Mouse (Mus musculus): ENCODE data around the gene Plekhg6. TPM values are rescaled to one million over a fixed set of nuclear protein-coding genes. Genes with fewer than 3 reads are reported as not detected.

The Plekhg6 gene
- polyA plus RNA-seq, 1 experiment from 2014 or later: 2.8 TPM

GRCm38 (mm10) chr6:125333112-125333899 lies 47.3 kb downstream of the Plekhg6 start:
- Histone ChIP-seq H3K27ac (ENCODE audit: low read depth) (no peak overlapping the region), H3K9me3 (ENCODE audit: control insufficient read depth, low read length) (no peaks in the 10 kb centered on the region), H3K4me3 (ENCODE audit: low read depth, low read length) (no peak overlapping the region), H3K27me3 (replicated peaks; ENCODE audit: control insufficient read depth, insufficient read depth, low read length) (no peaks in the 10 kb centered on the region), H3K4me2 (ENCODE audit: low read length) (no peak overlapping the region), H3K9ac (ENCODE audit: low read length) (no peak overlapping the region), H3K4me1 (replicated peaks; ENCODE audit: control insufficient read depth, insufficient read depth, low read length) (peaks cover 5% of the 10 kb centered on the region; the same call in 1 of the 2 replicates), H3K36me3 (ENCODE audit: control insufficient read depth, insufficient read depth, low read length) (no peaks in the 10 kb centered on the region)
- no peak for DNase-seq (ENCODE audit: low spot score)
- 72% methylated on average over 14 of the region's 14 CpGs for WGBS
- ATAC-seq (replicated peaks; ENCODE audit: low FRiP score, low TSS enrichment, low read depth): no peak

DNA sequence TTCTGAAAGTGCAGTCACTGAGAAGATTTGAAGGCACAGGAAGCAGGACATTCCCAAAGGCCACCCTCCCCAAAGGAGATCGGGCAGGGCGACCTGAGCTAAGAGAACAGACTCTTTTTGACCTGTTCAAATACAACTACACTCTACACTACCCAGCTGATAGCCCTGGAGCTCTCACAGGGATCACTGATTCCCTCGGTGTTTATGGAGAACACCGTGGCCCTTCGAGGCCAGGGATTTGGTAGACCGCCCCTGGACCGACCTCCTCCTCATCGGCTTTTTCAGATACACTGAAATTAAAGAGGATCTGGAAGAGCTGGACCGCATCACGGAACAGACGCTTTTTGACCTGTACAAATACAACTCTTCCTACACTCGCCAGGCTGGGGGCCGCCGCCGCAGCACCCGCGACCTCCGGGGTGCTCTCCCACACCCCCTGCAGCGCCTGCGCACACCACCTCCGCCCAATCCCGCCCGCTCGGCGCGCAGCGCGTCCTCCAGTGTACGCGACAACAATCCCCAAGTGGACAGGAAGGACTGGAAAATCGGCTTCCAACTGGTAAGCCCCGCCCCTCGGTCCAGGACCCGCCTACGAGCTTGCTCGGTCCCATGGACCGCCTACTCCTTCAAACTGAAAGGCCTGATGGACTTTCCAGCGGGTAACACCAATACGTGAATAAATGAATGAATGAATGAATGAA lies 49.8 kb downstream of the Plekhg6 start:
- Histone ChIP-seq H3K27me3 (replicated peaks; ENCODE audit: control insufficient read depth, insufficient read depth, low read length) (no peaks in the 10 kb centered on the region), H3K36me3 (ENCODE audit: control insufficient read depth, insufficient read depth, low read length) (no peaks in the 10 kb centered on the region), H3K9me3 (ENCODE audit: control insufficient read depth, low read length) (no peaks in the 10 kb centered on the region), H3K4me3 (ENCODE audit: low read depth, low read length) (peak overlapping the region; percentile 52), H3K4me1 (replicated peaks; ENCODE audit: control insufficient read depth, insufficient read depth, low read length) (peaks cover 5% of the 10 kb centered on the region; the same call in 1 of the 2 replicates), H3K9ac (ENCODE audit: low read length) (peak overlapping the region; percentile 64), H3K4me2 (ENCODE audit: low read length) (peak overlapping the region; percentile 71), H3K27ac (ENCODE audit: low read depth) (peak overlapping the region; percentile 33; the same call in 1 of the 2 replicates)
- DNase-seq (ENCODE audit: low spot score) (peak; percentile 92), ATAC-seq (replicated peaks; ENCODE audit: low FRiP score, low TSS enrichment, low read depth) (peak; percentile 91)
- 1% methylated on average over 39 of the region's 39 CpGs for WGBS

DNA sequence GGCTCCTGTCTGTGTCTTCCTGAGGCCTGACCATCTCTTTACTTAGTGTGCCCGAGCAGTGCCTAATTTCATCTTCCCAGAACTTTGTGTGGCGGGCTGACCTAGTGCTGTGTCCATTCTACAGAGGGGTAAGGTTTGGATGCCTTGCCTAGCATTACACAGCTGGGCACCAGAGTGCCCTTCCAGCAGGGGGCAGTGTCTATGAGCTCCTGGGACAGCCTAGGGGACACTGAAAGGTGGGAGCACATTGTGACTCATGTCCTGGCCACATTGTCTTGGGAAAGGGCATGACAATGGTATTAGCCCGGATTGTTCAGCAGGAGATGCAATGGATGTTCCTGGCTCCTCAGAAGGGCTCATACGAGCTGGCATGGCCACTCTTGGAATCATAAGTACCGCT lies 52.4 kb downstream of the Plekhg6 start:
- Histone ChIP-seq H3K4me1 (replicated peaks; ENCODE audit: control insufficient read depth, insufficient read depth, low read length) (peaks cover 5% of the 10 kb centered on the region; the same call in 1 of the 2 replicates), H3K4me3 (ENCODE audit: low read depth, low read length) (no peak overlapping the region), H3K9me3 (ENCODE audit: control insufficient read depth, low read length) (no peaks in the 10 kb centered on the region), H3K27me3 (replicated peaks; ENCODE audit: control insufficient read depth, insufficient read depth, low read length) (no peaks in the 10 kb centered on the region), H3K4me2 (ENCODE audit: low read length) (no peak overlapping the region), H3K9ac (ENCODE audit: low read length) (no peak overlapping the region), H3K36me3 (ENCODE audit: control insufficient read depth, insufficient read depth, low read length) (no peaks in the 10 kb centered on the region), H3K27ac (ENCODE audit: low read depth) (no peak overlapping the region)
- no peak for DNase-seq (ENCODE audit: low spot score)
- 88% methylated on average over 5 of the region's 5 CpGs for WGBS
- no peak for ATAC-seq (replicated peaks; ENCODE audit: low FRiP score, low TSS enrichment, low read depth)

DNA sequence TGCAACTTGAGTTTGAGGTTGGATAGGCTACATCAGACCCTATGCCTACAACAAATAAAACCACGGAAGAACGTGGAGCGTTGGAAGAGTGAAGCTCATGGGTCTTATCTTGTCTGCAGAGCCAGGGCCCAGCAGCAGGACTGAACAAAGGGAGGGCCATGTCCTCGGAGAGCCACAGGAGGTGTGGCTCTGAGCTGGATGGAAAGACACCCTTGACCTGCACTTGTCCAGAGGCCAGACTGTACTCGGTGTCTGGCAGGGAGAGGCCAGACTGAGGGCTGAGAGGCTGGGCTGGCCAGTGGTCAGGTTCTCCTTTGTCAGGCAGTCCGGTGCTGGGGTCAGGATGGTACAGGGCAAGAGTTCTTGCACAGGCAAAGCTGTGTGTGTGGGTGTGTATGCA lies 55.3 kb downstream of the Plekhg6 start:
- Histone ChIP-seq H3K9ac (ENCODE audit: low read length) (no peak overlapping the region), H3K36me3 (ENCODE audit: control insufficient read depth, insufficient read depth, low read length) (no peaks in the 10 kb centered on the region), H3K9me3 (ENCODE audit: control insufficient read depth, low read length) (no peaks in the 10 kb centered on the region), H3K4me3 (ENCODE audit: low read depth, low read length) (no peak overlapping the region), H3K27me3 (replicated peaks; ENCODE audit: control insufficient read depth, insufficient read depth, low read length) (peaks cover 23% of the 10 kb centered on the region), H3K27ac (ENCODE audit: low read depth) (no peak overlapping the region), H3K4me1 (replicated peaks; ENCODE audit: control insufficient read depth, insufficient read depth, low read length) (peaks cover 2% of the 10 kb centered on the region; the same call in 1 of the 2 replicates), H3K4me2 (ENCODE audit: low read length) (no peak overlapping the region)
- ATAC-seq (replicated peaks; ENCODE audit: low FRiP score, low TSS enrichment, low read depth): no peak
- 59% methylated on average over 6 of the region's 6 CpGs for WGBS
- no peak for DNase-seq (ENCODE audit: low spot score)

DNA sequence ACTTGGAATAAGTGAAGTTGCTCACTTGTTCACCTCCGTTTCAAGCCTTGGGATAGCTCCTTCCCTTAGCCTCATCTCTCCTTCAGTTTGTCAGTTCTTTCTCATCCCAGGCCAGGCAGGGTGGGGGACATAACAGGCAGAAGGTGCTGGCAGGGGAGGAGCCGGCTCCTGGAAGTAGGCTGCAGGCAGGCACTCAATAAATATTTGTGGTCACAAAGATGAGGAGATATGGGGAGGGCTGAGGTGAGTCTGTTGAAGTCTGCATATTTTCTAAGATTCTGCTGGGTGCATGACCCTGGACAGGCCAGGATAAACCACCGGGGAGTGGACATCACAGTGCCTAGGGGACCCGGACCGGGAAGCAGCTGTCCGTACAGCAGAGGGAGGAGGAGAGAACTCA lies 57.0 kb downstream of the Plekhg6 start:
- Histone ChIP-seq H3K4me1 (replicated peaks; ENCODE audit: control insufficient read depth, insufficient read depth, low read length) (no peaks in the 10 kb centered on the region), H3K4me3 (ENCODE audit: low read depth, low read length) (no peak overlapping the region), H3K27me3 (replicated peaks; ENCODE audit: control insufficient read depth, insufficient read depth, low read length) (peaks cover 27% of the 10 kb centered on the region), H3K9me3 (ENCODE audit: control insufficient read depth, low read length) (no peaks in the 10 kb centered on the region), H3K36me3 (ENCODE audit: control insufficient read depth, insufficient read depth, low read length) (no peaks in the 10 kb centered on the region), H3K9ac (ENCODE audit: low read length) (no peak overlapping the region), H3K4me2 (ENCODE audit: low read length) (no peak overlapping the region), H3K27ac (ENCODE audit: low read depth) (no peak overlapping the region)
- 39% methylated on average over 6 of the region's 6 CpGs for WGBS
- DNase-seq (ENCODE audit: low spot score) (no peak), ATAC-seq (replicated peaks; ENCODE audit: low FRiP score, low TSS enrichment, low read depth) (no peak)

- no peaks in the 10 kb centered on the region for H3K9me3 ChIP-seq (ENCODE audit: control insufficient read depth, low read length)
- H3K27me3 ChIP-seq (replicated peaks; ENCODE audit: control insufficient read depth, insufficient read depth, low read length): peaks cover 27% of the 10 kb centered on the region
- no peak overlapping the region for H3K4me2 ChIP-seq (ENCODE audit: low read length)
- no peaks in the 10 kb centered on the region for H3K36me3 ChIP-seq (ENCODE audit: control insufficient read depth, insufficient read depth, low read length)
- no peak overlapping the region for H3K27ac ChIP-seq (ENCODE audit: low read depth)
- 0 out of 2 replicates have a peak, but pooled peaks have one; percentile 24 for ATAC-seq (replicated peaks; ENCODE audit: low FRiP score, low TSS enrichment, low read depth)
- DNase-seq (ENCODE audit: low spot score): no peak
- 52% methylated on average over 13 of the region's 13 CpGs for whole genome bisulfite sequencing
- no peak overlapping the region for H3K9ac ChIP-seq (ENCODE audit: low read length)
- no peak overlapping the region for H3K4me3 ChIP-seq (ENCODE audit: low read depth, low read length)
- no peaks in the 10 kb centered on the region for H3K4me1 ChIP-seq (replicated peaks; ENCODE audit: control insufficient read depth, insufficient read depth, low read length)
Observed at GRCm38 (mm10) chr6:125322794-125323193, 57.8 kb downstream of the Plekhg6 start.

DNA sequence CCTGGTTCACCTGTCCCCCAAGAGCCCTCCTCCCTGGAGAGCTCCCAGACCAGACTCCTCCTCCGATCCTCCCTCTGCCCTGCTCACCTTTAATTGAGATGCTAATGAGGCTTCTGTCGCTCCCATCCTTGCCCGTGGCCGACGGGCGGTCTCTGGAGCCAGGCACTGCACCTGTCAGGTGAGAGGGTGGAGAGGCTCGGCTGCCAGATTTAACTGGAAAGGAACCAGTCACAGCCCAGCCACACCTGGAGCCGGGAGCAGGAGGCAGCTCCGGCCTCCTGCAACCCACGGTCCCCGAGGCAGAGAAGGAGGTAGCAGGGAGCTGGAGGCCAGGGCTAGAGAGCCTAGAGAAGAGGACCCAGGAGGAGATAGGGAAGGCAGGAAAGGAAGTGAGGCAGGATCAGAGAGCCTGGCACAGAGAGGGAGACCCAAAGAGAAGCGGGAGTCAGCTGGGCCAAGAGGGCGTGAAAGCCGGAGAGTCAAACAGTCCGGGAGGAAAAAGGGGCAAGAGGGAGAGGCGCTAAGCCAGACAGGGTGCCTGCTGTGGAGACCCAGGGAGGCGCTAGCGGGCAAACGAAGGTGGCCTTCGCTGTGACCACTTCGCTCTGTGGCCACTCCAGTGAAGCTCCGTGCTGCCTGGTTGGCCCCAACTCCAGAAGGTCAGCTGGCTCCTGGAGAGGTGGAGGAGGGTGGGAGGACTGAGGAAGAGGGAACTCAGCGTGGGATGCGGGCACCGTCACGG lies 59.3 kb downstream of the Plekhg6 start:
- no peaks in the 10 kb centered on the region for H3K4me1 ChIP-seq (replicated peaks; ENCODE audit: control insufficient read depth, insufficient read depth, low read length)
- H3K4me3 ChIP-seq (ENCODE audit: low read depth, low read length): no peak overlapping the region
- H3K4me2 ChIP-seq (ENCODE audit: low read length): no peak overlapping the region
- H3K9me3 ChIP-seq (ENCODE audit: control insufficient read depth, low read length): no peaks in the 10 kb centered on the region
- WGBS: 20% methylated on average over 26 of the region's 26 CpGs
- no peak for DNase-seq (ENCODE audit: low spot score)
- ATAC-seq (replicated peaks; ENCODE audit: low FRiP score, low TSS enrichment, low read depth): no peak
- H3K36me3 ChIP-seq (ENCODE audit: control insufficient read depth, insufficient read depth, low read length): no peaks in the 10 kb centered on the region
- H3K27me3 ChIP-seq (replicated peaks; ENCODE audit: control insufficient read depth, insufficient read depth, low read length): peaks cover 27% of the 10 kb centered on the region
- no peak overlapping the region for H3K27ac ChIP-seq (ENCODE audit: low read depth)
- H3K9ac ChIP-seq (ENCODE audit: low read length): no peak overlapping the region

GRCm38 (mm10) chr6:125320323-125320722 lies 60.3 kb downstream of the Plekhg6 start, which contains the start of gene Scnn1a:
Gene Scnn1a, plus strand, starts transcription at chr6:125320659.
- 100% methylated on average over 1 of the region's 1 CpGs for WGBS
- Histone ChIP-seq H3K4me3 (ENCODE audit: low read depth, low read length) (no peak within 1 kb of the TSS), H3K9me3 (ENCODE audit: control insufficient read depth, low read length) (no peaks in the 10 kb centered on the region), H3K4me2 (ENCODE audit: low read length) (no peak within 1 kb of the TSS), H3K9ac (ENCODE audit: low read length) (no peak within 1 kb of the TSS), H3K27me3 (replicated peaks; ENCODE audit: control insufficient read depth, insufficient read depth, low read length) (peaks cover 27% of the 10 kb centered on the region), H3K4me1 (replicated peaks; ENCODE audit: control insufficient read depth, insufficient read depth, low read length) (no peaks in the 10 kb centered on the region), H3K36me3 (ENCODE audit: control insufficient read depth, insufficient read depth, low read length) (no peaks in the 10 kb centered on the region), H3K27ac (ENCODE audit: low read depth) (no peak within 1 kb of the TSS)
- ATAC-seq (replicated peaks; ENCODE audit: low FRiP score, low TSS enrichment, low read depth) (no peak), DNase-seq (ENCODE audit: low spot score) (no peak)
